Mouse (Mus musculus) liver, embryonic 13.5 days (tissue): ENCODE data around the gene Chchd6. TPM values are rescaled to one million over a fixed set of nuclear protein-coding genes. Genes with fewer than 3 reads are reported as not detected.
A peak's percentile ranks its signal among the peaks of the same experiment; 100 is the strongest.

Source experiments
- ATAC-seq: fragments of 200-750 bp; cut with Nextera tagmentation; 2 replicates; pipeline ENCODE4 v1.8.0; 2017; ENCODE audit warnings: low read depth, mild to moderate bottlenecking, moderate number of reproducible peaks, moderate library complexity
- DNase-seq: peaks from one replicate; pipeline ENCODE4 v3.0.0; 2022
- H3K27ac ChIP-seq: fragments of 300-500 bp; sonication (generic); 2 replicates; pipeline ENCODE4 v1.5.1; 2015; ENCODE audit warnings: moderate library complexity, mild to moderate bottlenecking, inconsistent platforms
- H3K27me3 ChIP-seq: fragments of 300-500 bp; sonication (generic); 2 replicates; pipeline ENCODE4 v1.6.1; 2015; ENCODE audit warnings: mild to moderate bottlenecking, inconsistent platforms
- H3K36me3 ChIP-seq: fragments of 300-500 bp; sonication (generic); 2 replicates; pipeline ENCODE4 v1.6.1; 2015; ENCODE audit warnings: mild to moderate bottlenecking, inconsistent platforms
- H3K4me1 ChIP-seq: fragments of 300-500 bp; sonication (generic); replicated peaks from 2 replicates; pipeline ENCODE4 v1.6.1; 2015; ENCODE audit warnings: inconsistent platforms
- H3K4me2 ChIP-seq: fragments of 300-500 bp; sonication (generic); 2 replicates; pipeline ENCODE4 v1.6.1; 2015; ENCODE audit warnings: inconsistent platforms, mild to moderate bottlenecking, moderate library complexity
- H3K4me3 ChIP-seq: fragments of 300-500 bp; sonication (generic); replicated peaks from 2 replicates; pipeline ENCODE4 v1.5.1; 2015; ENCODE audit warnings: mild to moderate bottlenecking, inconsistent platforms
- H3K9ac ChIP-seq: fragments of 300-500 bp; sonication (generic); 2 replicates; pipeline ENCODE4 v1.6.1; 2015; ENCODE audit warnings: mild to moderate bottlenecking, inconsistent platforms
- H3K9me3 ChIP-seq: fragments of 300-500 bp; sonication (generic); replicated peaks from 2 replicates; pipeline ENCODE4 v1.6.1; 2016; ENCODE audit warnings: inconsistent platforms
- WGBS: fragments of 180-500 bp; shearing (Covaris S2); methylation state at CpG from one replicate; pipeline ENCODE4 v1.1.7; 2015; ENCODE audit not compliant: insufficient replicate concordance; 5-methylcytosine and 5-hydroxymethylcytosine counted together
- polyA plus RNA-seq: library from polyadenylated mRNA; unstranded; fragments of >200 nt; fragmentation: Nextera tagmentation; extraction: Ambion mirVana; gene quantifications from 2 replicates; pipeline ENCODE4 v1.2.1, GENCODE M21; 2015

Gene Chchd6
- polyA plus RNA-seq, 1 experiment from 2014 or later = 19.6 TPM

DNA sequence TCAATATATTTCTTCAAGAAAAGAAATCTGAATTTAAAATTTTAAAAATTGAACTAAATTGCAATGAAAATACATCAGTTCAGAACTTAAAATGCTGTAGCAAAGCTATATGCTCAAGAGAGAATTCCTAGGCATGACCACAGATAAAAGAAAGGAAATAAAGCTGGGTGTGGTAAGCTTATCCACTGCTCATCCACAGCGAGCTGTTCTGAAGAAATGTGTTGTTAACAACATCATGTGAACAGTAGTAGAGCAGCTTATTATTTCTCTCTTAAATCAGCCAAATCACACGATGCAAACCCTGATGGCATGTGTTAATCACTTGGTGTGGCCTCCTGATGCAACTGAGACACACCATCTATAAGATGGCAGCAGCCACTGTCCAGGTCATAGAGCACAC lies 180.4 kb downstream of the Chchd6 start:
- peaks cover 5% of the 10 kb centered on the region for H3K27me3 ChIP-seq
- 23% methylated on average over 2 of the region's 2 CpGs for WGBS

GRCm38 (mm10) chr6:89414126-89414525 lies 181.3 kb downstream of the Chchd6 start:
- H3K4me2 ChIP-seq = no peak overlapping the region
- H3K4me1 ChIP-seq = peaks cover 23% of the 10 kb centered on the region
- 62% methylated on average over 4 of the region's 4 CpGs for whole genome bisulfite sequencing
- H3K36me3 ChIP-seq = no peaks in the 10 kb centered on the region
- ATAC-seq = no peak
- no peak overlapping the region for H3K9ac ChIP-seq
- no peak for DNase-seq
- no peaks in the 10 kb centered on the region for H3K27me3 ChIP-seq
- no peaks in the 10 kb centered on the region for H3K9me3 ChIP-seq
- no peak overlapping the region for H3K4me3 ChIP-seq
- H3K27ac ChIP-seq = no peak overlapping the region

More for the DNA sequence above, 180.4 kb downstream of the Chchd6 start:
- Histone ChIP-seq H3K27ac (no peak overlapping the region), H3K4me2 (no peak overlapping the region), H3K4me3 (no peak overlapping the region), H3K36me3 (no peaks in the 10 kb centered on the region), H3K9me3 (no peaks in the 10 kb centered on the region), H3K4me1 (peaks cover 23% of the 10 kb centered on the region), H3K9ac (no peak overlapping the region)
- ATAC-seq (no peak), DNase-seq (no peak)

GRCm38 (mm10) chr6:89413481-89413884 lies 182.0 kb downstream of the Chchd6 start:
- ATAC-seq (no peak), DNase-seq (no peak)
- no peak overlapping the region for H3K27ac ChIP-seq
- no peak overlapping the region for H3K9ac ChIP-seq
- H3K4me1 ChIP-seq = peaks cover 23% of the 10 kb centered on the region
- no peak overlapping the region for H3K4me2 ChIP-seq
- no peaks in the 10 kb centered on the region for H3K36me3 ChIP-seq
- H3K4me3 ChIP-seq = no peak overlapping the region
- H3K9me3 ChIP-seq = no peaks in the 10 kb centered on the region
- H3K27me3 ChIP-seq = no peaks in the 10 kb centered on the region

- WGBS = 26% methylated on average over 1 of the region's 1 CpGs
- H3K9me3 ChIP-seq = no peaks in the 10 kb centered on the region
- no peaks in the 10 kb centered on the region for H3K36me3 ChIP-seq
- ATAC-seq (no peak), DNase-seq (no peak)
- no peak overlapping the region for H3K27ac ChIP-seq
- H3K9ac ChIP-seq = no peak overlapping the region
- H3K27me3 ChIP-seq = no peaks in the 10 kb centered on the region
- H3K4me3 ChIP-seq = no peak overlapping the region
- no peak overlapping the region for H3K4me2 ChIP-seq
- peaks cover 23% of the 10 kb centered on the region for H3K4me1 ChIP-seq
Observed at GRCm38 (mm10) chr6:89412562-89412961, 182.9 kb downstream of the Chchd6 start.

- no peak overlapping the region for H3K9ac ChIP-seq
- no peaks in the 10 kb centered on the region for H3K36me3 ChIP-seq
- H3K27me3 ChIP-seq = no peaks in the 10 kb centered on the region
- no peak overlapping the region for H3K4me2 ChIP-seq
- H3K4me1 ChIP-seq = peaks cover 17% of the 10 kb centered on the region
- ATAC-seq (no peak), DNase-seq (no peak)
- 64% methylated on average over 1 of the region's 1 CpGs for WGBS
- no peak overlapping the region for H3K27ac ChIP-seq
- no peak overlapping the region for H3K4me3 ChIP-seq
- H3K9me3 ChIP-seq = no peaks in the 10 kb centered on the region
Observed at GRCm38 (mm10) chr6:89409041-89409440, 186.4 kb downstream of the Chchd6 start.

GRCm38 (mm10) chr6:89408259-89408658 lies 187.2 kb downstream of the Chchd6 start:
- Histone ChIP-seq H3K27me3 (no peaks in the 10 kb centered on the region), H3K4me2 (no peak overlapping the region), H3K9me3 (no peaks in the 10 kb centered on the region), H3K36me3 (no peaks in the 10 kb centered on the region), H3K4me3 (no peak overlapping the region), H3K9ac (no peak overlapping the region), H3K27ac (no peak overlapping the region), H3K4me1 (peaks cover 10% of the 10 kb centered on the region)
- 39% methylated on average over 5 of the region's 5 CpGs for WGBS
- ATAC-seq (no peak), DNase-seq (no peak)

GRCm38 (mm10) chr6:89407247-89407889 lies 188.1 kb downstream of the Chchd6 start:
- DNase-seq (no peak), ATAC-seq (peak; percentile 65)
- H3K27ac ChIP-seq = no peak overlapping the region
- H3K9ac ChIP-seq = no peak overlapping the region
- H3K27me3 ChIP-seq = no peaks in the 10 kb centered on the region
- H3K4me3 ChIP-seq = no peak overlapping the region
- H3K36me3 ChIP-seq = no peaks in the 10 kb centered on the region
- H3K9me3 ChIP-seq = no peaks in the 10 kb centered on the region
- no peak overlapping the region for H3K4me2 ChIP-seq
- 71% methylated on average over 3 of the region's 3 CpGs for WGBS
- H3K4me1 ChIP-seq = peaks cover 3% of the 10 kb centered on the region; the same call in 1 of the 2 replicates

GRCm38 (mm10) chr6:89404964-89405363 lies 190.5 kb downstream of the Chchd6 start:
- H3K4me2 ChIP-seq = no peak overlapping the region
- DNase-seq (no peak), ATAC-seq (no peak)
- H3K4me1 ChIP-seq = peaks cover 3% of the 10 kb centered on the region; the same call in 1 of the 2 replicates
- H3K9ac ChIP-seq = no peak overlapping the region
- WGBS = 55% methylated on average over 2 of the region's 2 CpGs
- H3K27me3 ChIP-seq = no peaks in the 10 kb centered on the region
- no peaks in the 10 kb centered on the region for H3K36me3 ChIP-seq
- no peak overlapping the region for H3K27ac ChIP-seq
- H3K9me3 ChIP-seq = no peaks in the 10 kb centered on the region
- H3K4me3 ChIP-seq = no peak overlapping the region

GRCm38 (mm10) chr6:89403257-89404225 lies 191.9 kb downstream of the Chchd6 start:
- Histone ChIP-seq H3K4me3 (no peak overlapping the region), H3K4me1 (peaks cover 3% of the 10 kb centered on the region; the same call in 1 of the 2 replicates), H3K9ac (no peak overlapping the region), H3K4me2 (no peak overlapping the region), H3K9me3 (no peaks in the 10 kb centered on the region), H3K27me3 (no peaks in the 10 kb centered on the region), H3K27ac (no peak overlapping the region), H3K36me3 (no peaks in the 10 kb centered on the region)
- ATAC-seq (no peak), DNase-seq (no peak)
- 47% methylated on average over 2 of the region's 2 CpGs for WGBS

- WGBS = 76% methylated on average over 2 of the region's 2 CpGs
- ATAC-seq (no peak), DNase-seq (no peak)
Observed at GRCm38 (mm10) chr6:89402406-89402805, 193.0 kb downstream of the Chchd6 start.

DNA sequence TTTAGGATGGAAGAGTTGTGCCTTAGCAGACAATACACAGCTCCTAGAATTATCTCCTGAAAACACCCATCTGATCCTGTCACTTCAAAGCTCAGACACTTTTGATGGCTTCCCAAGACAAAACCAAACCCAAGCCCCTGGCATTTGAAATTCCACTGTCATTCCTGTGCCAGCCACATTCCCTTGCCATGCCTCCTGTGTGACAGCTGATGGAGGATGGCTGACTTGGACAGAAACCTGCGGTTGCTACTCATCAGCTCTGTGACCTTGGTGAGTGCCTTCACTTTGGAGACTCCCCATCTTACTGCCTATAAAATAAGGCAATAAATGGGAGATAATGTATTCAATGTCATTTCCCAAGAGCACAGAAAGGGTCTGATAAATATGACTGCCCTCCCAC lies 195.9 kb downstream of the Chchd6 start:
- Histone ChIP-seq H3K27me3 (no peaks in the 10 kb centered on the region), H3K9ac (no peak overlapping the region), H3K4me2 (no peak overlapping the region), H3K36me3 (no peaks in the 10 kb centered on the region), H3K4me3 (no peak overlapping the region), H3K27ac (no peak overlapping the region), H3K9me3 (no peaks in the 10 kb centered on the region), H3K4me1 (no peaks in the 10 kb centered on the region)
- no peak for ATAC-seq
- DNase-seq = no peak
- 75% methylated on average over 1 of the region's 1 CpGs for WGBS

More at GRCm38 (mm10) chr6:89402406-89402805, 193.0 kb downstream of the Chchd6 start:
- H3K9ac ChIP-seq = no peak overlapping the region
- H3K36me3 ChIP-seq = no peaks in the 10 kb centered on the region
- H3K4me1 ChIP-seq = peaks cover 3% of the 10 kb centered on the region; the same call in 1 of the 2 replicates
- no peak overlapping the region for H3K27ac ChIP-seq
- H3K4me2 ChIP-seq = no peak overlapping the region
- H3K9me3 ChIP-seq = no peaks in the 10 kb centered on the region
- no peaks in the 10 kb centered on the region for H3K27me3 ChIP-seq
- H3K4me3 ChIP-seq = no peak overlapping the region
